Comparison of ENCODE assay signal across 7 mouse cellular contexts in the genomic region with DNA sequence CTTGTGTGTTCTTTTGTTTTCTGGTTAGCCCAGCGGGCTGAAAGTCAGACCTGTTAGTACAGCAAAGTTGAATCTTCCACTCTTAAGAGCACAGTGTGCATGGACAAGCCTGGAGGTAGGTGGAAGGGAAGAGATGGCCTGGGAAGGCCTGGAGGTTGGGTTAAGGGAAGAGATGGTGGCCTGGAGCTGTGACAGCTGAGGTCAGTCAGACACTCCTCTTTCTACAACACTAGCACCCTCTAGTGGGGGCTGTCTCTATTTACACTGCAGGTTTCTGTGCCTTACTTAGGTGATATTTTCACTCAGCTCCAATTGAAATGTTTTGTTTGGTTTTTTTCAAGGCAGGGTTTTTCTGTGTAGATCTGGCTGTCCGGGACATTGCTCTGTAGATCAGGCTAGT. TPM values are rescaled to one million over a fixed set of nuclear protein-coding genes. Genes with fewer than 3 reads are reported as not detected.
DNase-seq lines count a peak whose midpoint lies in the region; ATAC-seq and TF ChIP-seq lines count a peak whose summit lies in the region.

No protein-coding gene starts in this region.

- no peak overlapping the region for H3K9ac ChIP-seq in lung, embryonic 14.5 days

- no peak overlapping the region for H3K4me2 ChIP-seq in lung, embryonic 14.5 days

- 49% methylated on average over 2 of the region's 2 CpGs for WGBS in lung, embryonic 14.5 days

- no peak overlapping the region for H3K27ac ChIP-seq in lung, embryonic 14.5 days (ENCODE audit: low read depth)

- 0 out of 2 replicates have a peak, but pooled peaks cover 3% of the 10 kb centered on the region for H3K27me3 ChIP-seq in lung, embryonic 14.5 days (ENCODE audit: insufficient read depth, low read length)

- peaks cover 4% of the 10 kb centered on the region; the same call in 1 of the 2 replicates for H3K4me1 ChIP-seq in lung, embryonic 14.5 days (ENCODE audit: insufficient read depth)

- no peaks in the 10 kb centered on the region for H3K36me3 ChIP-seq in lung, embryonic 14.5 days (ENCODE audit: insufficient read depth)

- peak; percentile 62 for DNase-seq in CD4-positive helper T cell, adult 2 months (ENCODE audit: low read depth, low spot score)
- DNase-seq in MN1 (ENCODE audit: low spot score): peak; percentile 82
- peak; percentile 83 for DNase-seq in cerebellum, adult 9-10 months
- peak; percentile 60 to 68 for DNase-seq in frontal cortex, postnatal 36 days (ENCODE audit: low spot score in 2 of 2)
- DNase-seq in kidney, postnatal 10 days: peak; percentile 88
- DNase-seq in lung, embryonic 14.5 days: peak; percentile 93
- DNase-seq in retina, postnatal 1 day: peak; percentile 84

- H3K9me3 ChIP-seq in lung, embryonic 14.5 days (ENCODE audit: low read depth, low read length): no peaks in the 10 kb centered on the region

- peak; percentile 90 for TF ChIP-seq CTCF in lung, embryonic 14.5 days (IDR thresholded peaks at IDR 0.05; ENCODE audit: low read depth)

- ATAC-seq in lung, embryonic 14.5 days (ENCODE audit: insufficient read depth): 0 out of 2 replicates have a peak, but pooled peaks have one; percentile 41

- no peak overlapping the region for H3K4me3 ChIP-seq in lung, embryonic 14.5 days (ENCODE audit: low read depth, low read length)

RNA-seq across cellular contexts. Expression of gene Ntn1, which starts 7.5 kb away (rescaled TPM):
- 2.5 and 3.2 TPM in 2 replicates for polyA plus RNA-seq in lung, embryonic 14.5 days (2014; fragmentation: Nextera tagmentation; extraction: Ambion mirVana)

RNA-seq across cellular contexts. Expression of gene Pik3r5, which starts 23.8 kb away (rescaled TPM):
- polyA plus RNA-seq in lung, embryonic 14.5 days (2014; fragmentation: Nextera tagmentation; extraction: Ambion mirVana): 0.30 and 0.43 TPM in 2 replicates
